Mouse (Mus musculus) forebrain, embryonic 14.5 days (tissue): ENCODE measurements around the gene Plekha6. TPM values are rescaled to one million over a fixed set of nuclear protein-coding genes. Genes with fewer than 3 reads are reported as not detected.

Experiments used
- ATAC-seq: fragments of 200-750 bp; cut with Nextera tagmentation; 2 replicates; pipeline ENCODE4 v1.8.0; 2017; ENCODE audit warnings: mild to moderate bottlenecking, moderate library complexity
- DNase-seq: peaks from one replicate; pipeline ENCODE4 v3.0.0-alpha.2; 2015; ENCODE audit warnings: low spot score
- H3K27ac ChIP-seq: fragments of 300-500 bp; sonication (generic); 2 replicates; pipeline ENCODE4 v1.5.1; 2014; ENCODE audit warnings: low read depth, mild to moderate bottlenecking, control low read depth, low read length, moderate library complexity
- H3K27me3 ChIP-seq: fragments of 300-500 bp; sonication (generic); replicated peaks from 2 replicates; pipeline ENCODE4 v1.6.1; 2014; ENCODE audit warnings: low read length, control low read depth, mixed read lengths; ENCODE audit not compliant: control insufficient read depth, insufficient read depth
- H3K36me3 ChIP-seq: fragments of 300-500 bp; sonication (generic); 2 replicates; pipeline ENCODE4 v1.6.1; 2014; ENCODE audit warnings: low read length, control low read depth; ENCODE audit not compliant: control insufficient read depth, insufficient read depth
- H3K4me1 ChIP-seq: fragments of 300-500 bp; sonication (generic); 2 replicates; pipeline ENCODE4 v1.6.1; 2014; ENCODE audit warnings: antibody characterized with exemption, low read length, control low read depth; ENCODE audit not compliant: control insufficient read depth, insufficient read depth
- H3K4me2 ChIP-seq: fragments of 300-500 bp; sonication (generic); 2 replicates; pipeline ENCODE4 v1.6.1; 2014; ENCODE audit warnings: mild to moderate bottlenecking, control low read depth, low read length
- H3K4me3 ChIP-seq: fragments of 300-500 bp; sonication (generic); 2 replicates; pipeline ENCODE4 v1.5.1; 2014; ENCODE audit warnings: low read depth, low read length, control low read depth
- H3K9ac ChIP-seq: fragments of 300-500 bp; sonication (generic); 2 replicates; pipeline ENCODE4 v1.6.1; 2014; ENCODE audit warnings: mild to moderate bottlenecking, low read length, control low read depth, moderate library complexity
- H3K9me3 ChIP-seq: fragments of 300-500 bp; sonication (generic); replicated peaks from 2 replicates; pipeline ENCODE4 v1.6.1; 2016; ENCODE audit warnings: low read length, control low read depth, mixed read lengths; ENCODE audit not compliant: control insufficient read depth
- WGBS: fragments of 180-500 bp; shearing (Covaris S2); extraction: QIAGEN DNeasy Blood & Tissue Kit; methylation state at CpG from one replicate; pipeline ENCODE4 v1.1.7; 2014; 5-methylcytosine and 5-hydroxymethylcytosine counted together
- polyA plus RNA-seq: library from polyadenylated mRNA; unstranded; fragments of >200 nt; fragmentation: Nextera tagmentation; extraction: Ambion mirVana; gene quantifications from 2 replicates; pipeline ENCODE4 v1.2.1, GENCODE M21; 2014

Plekha6 gene
- polyA plus RNA-seq, 1 experiment from 2014 or later: 7.3 TPM

GRCm38 (mm10) chr1:133159128-133159564 is 4.9 kb upstream of the Plekha6 start:
- Histone ChIP-seq H3K4me2 (0 out of 2 replicates have a peak overlapping the region, but pooled peaks have one; percentile 4), H3K4me1 (peaks cover 11% of the 10 kb centered on the region), H3K9me3 (no peaks in the 10 kb centered on the region), H3K9ac (no peak overlapping the region), H3K27ac (no peak overlapping the region; the same call in 1 of the 2 replicates), H3K27me3 (peaks cover 21% of the 10 kb centered on the region), H3K4me3 (no peak overlapping the region), H3K36me3 (no peaks in the 10 kb centered on the region)
- DNase-seq: peak; percentile 78
- ATAC-seq: no peak
- WGBS: 23% methylated on average over 7 of the region's 7 CpGs

- Histone ChIP-seq H3K4me1 (peaks cover 17% of the 10 kb centered on the region), H3K4me3 (no peak overlapping the region), H3K9me3 (no peaks in the 10 kb centered on the region), H3K27me3 (peaks cover 29% of the 10 kb centered on the region), H3K36me3 (no peaks in the 10 kb centered on the region), H3K27ac (no peak overlapping the region), H3K4me2 (no peak overlapping the region), H3K9ac (no peak overlapping the region)
- 59% methylated on average over 4 of the region's 4 CpGs for WGBS
- no peak for ATAC-seq
- DNase-seq: no peak
Measured at GRCm38 (mm10) chr1:133161559-133161958, 2.5 kb upstream of the Plekha6 start.

DNA sequence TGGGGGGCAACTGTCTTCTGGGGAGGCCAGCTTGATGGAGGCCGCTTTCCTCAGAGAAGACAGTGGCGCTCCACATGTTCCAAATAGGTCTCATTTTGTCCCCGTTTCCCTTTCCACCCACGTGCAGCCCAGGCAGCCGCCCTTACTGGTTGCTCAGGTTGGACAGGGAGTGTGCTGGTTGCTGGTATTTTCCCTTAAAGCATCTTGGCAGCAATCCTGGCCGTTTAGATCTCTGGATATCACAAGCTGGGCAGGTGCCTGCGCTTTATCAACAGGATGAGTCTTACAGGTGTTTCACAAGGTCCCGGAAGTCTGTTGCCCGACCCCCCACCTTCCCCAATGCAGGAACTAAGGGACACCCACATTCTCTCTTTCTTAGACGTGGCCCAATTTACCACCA is 2.0 kb upstream of the Plekha6 start:
- ATAC-seq (no peak), DNase-seq (no peak)
- H3K4me2 ChIP-seq: no peak overlapping the region
- H3K4me3 ChIP-seq: no peak overlapping the region
- H3K27me3 ChIP-seq: peaks cover 29% of the 10 kb centered on the region
- no peak overlapping the region for H3K9ac ChIP-seq
- no peak overlapping the region for H3K27ac ChIP-seq
- WGBS: 71% methylated on average over 10 of the region's 10 CpGs
- H3K9me3 ChIP-seq: no peaks in the 10 kb centered on the region
- no peaks in the 10 kb centered on the region for H3K36me3 ChIP-seq
- peaks cover 17% of the 10 kb centered on the region for H3K4me1 ChIP-seq

- DNase-seq (no peak), ATAC-seq (no peak)
- Histone ChIP-seq H3K27ac (no peak overlapping the region), H3K9ac (no peak overlapping the region), H3K27me3 (peaks cover 29% of the 10 kb centered on the region), H3K9me3 (no peaks in the 10 kb centered on the region), H3K4me2 (no peak overlapping the region), H3K4me1 (peaks cover 17% of the 10 kb centered on the region), H3K4me3 (no peak overlapping the region; the same call in 1 of the 2 replicates), H3K36me3 (no peaks in the 10 kb centered on the region)
- 63% methylated on average over 8 of the region's 8 CpGs for WGBS
Measured at GRCm38 (mm10) chr1:133162981-133163380, 1.0 kb upstream of the Plekha6 start.

GRCm38 (mm10) chr1:133164591-133165011 is 591 bp downstream of the Plekha6 start:
- H3K9me3 ChIP-seq: no peaks in the 10 kb centered on the region
- no peak overlapping the region; the same call in 1 of the 2 replicates for H3K9ac ChIP-seq
- ATAC-seq (no peak), DNase-seq (no peak)
- H3K27ac ChIP-seq: no peak overlapping the region
- H3K36me3 ChIP-seq: no peaks in the 10 kb centered on the region
- peaks cover 10% of the 10 kb centered on the region for H3K4me1 ChIP-seq
- peak overlapping the region; percentile 96 for H3K4me2 ChIP-seq
- WGBS: 4% methylated on average over 10 of the region's 10 CpGs
- peak overlapping the region; percentile 52 for H3K4me3 ChIP-seq
- peaks cover 29% of the 10 kb centered on the region for H3K27me3 ChIP-seq

- peaks cover 29% of the 10 kb centered on the region for H3K27me3 ChIP-seq
- H3K9ac ChIP-seq: no peak overlapping the region
Measured at GRCm38 (mm10) chr1:133165111-133165510, 1.1 kb downstream of the Plekha6 start.

DNA sequence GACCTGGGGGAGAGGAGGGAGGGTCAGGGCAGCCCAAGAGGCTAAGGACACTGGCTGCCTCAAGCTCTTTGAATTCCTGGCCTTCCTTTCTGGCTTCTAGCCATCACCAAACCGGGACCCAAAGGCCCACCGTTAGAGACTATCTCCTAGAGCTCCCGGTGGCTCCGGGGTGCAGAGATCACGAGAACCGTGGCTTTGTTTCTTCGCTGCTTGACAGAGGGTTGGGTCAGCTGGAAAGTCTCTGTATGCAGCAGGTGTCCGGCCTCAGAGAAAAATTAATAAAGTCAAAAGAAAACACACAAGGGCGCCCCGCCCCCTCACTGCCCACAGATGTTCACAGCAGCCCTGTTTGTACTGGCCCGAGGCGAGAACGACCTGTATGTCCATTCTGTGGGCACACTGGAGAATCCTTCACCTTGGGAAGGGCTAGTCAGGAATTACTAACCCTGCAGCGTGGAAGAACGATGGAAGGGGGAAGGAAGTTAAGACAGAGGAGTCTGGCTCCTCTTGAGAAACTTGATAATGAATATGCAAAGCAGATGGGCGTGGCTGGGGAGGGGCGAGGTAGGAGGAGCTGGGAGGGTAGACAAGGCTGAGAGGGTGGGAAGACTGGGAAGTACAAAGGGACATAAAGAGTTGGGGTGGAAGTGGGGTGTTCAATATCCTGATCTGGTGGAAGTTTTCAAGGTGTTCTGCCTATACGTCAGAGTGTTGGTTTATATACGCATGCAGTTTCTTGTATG is 4.5 kb downstream of the Plekha6 start:
- Histone ChIP-seq H3K4me1 (peaks cover 9% of the 10 kb centered on the region), H3K27me3 (peaks cover 14% of the 10 kb centered on the region), H3K9me3 (no peaks in the 10 kb centered on the region), H3K4me2 (no peak overlapping the region), H3K4me3 (no peak overlapping the region), H3K36me3 (no peaks in the 10 kb centered on the region), H3K9ac (no peak overlapping the region), H3K27ac (no peak overlapping the region)
- WGBS: 42% methylated on average over 19 of the region's 19 CpGs
- ATAC-seq (no peak), DNase-seq (no peak)

More at GRCm38 (mm10) chr1:133165111-133165510, 1.1 kb downstream of the Plekha6 start:
- H3K4me3 ChIP-seq: no peak overlapping the region
- DNase-seq (no peak), ATAC-seq (no peak)
- H3K36me3 ChIP-seq: no peaks in the 10 kb centered on the region
- 41% methylated on average over 11 of the region's 11 CpGs for WGBS
- peaks cover 10% of the 10 kb centered on the region for H3K4me1 ChIP-seq
- H3K27ac ChIP-seq: no peak overlapping the region
- H3K4me2 ChIP-seq: no peak overlapping the region
- no peaks in the 10 kb centered on the region for H3K9me3 ChIP-seq

DNA sequence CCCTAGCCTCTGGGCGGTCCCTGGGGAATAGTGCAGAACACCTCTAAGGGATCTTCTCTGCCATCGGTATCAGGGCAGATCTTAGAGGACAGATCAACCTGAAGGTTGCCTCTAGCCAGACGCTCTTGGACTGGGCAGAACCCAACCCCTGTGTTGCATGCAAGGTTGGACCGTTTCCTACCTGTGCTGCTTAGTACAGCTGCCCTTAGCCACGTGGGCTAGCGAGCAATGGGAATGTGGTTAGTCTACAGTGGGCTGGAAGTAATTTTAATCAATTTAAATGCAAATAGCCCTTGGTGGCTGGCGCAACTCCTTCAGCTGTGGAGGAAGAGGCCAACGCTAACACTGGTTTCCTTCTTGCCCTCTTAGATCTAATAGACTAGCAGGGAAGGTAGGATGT is 6.2 kb downstream of the Plekha6 start:
- 59% methylated on average over 8 of the region's 8 CpGs for WGBS
- H3K27me3 ChIP-seq: no peaks in the 10 kb centered on the region
- H3K4me1 ChIP-seq: no peaks in the 10 kb centered on the region
- H3K4me2 ChIP-seq: no peak overlapping the region
- no peak overlapping the region for H3K27ac ChIP-seq
- DNase-seq: no peak
- no peak overlapping the region for H3K4me3 ChIP-seq
- no peak for ATAC-seq
- no peaks in the 10 kb centered on the region for H3K9me3 ChIP-seq
- H3K36me3 ChIP-seq: no peaks in the 10 kb centered on the region
- no peak overlapping the region for H3K9ac ChIP-seq

- DNase-seq: no peak
- H3K27ac ChIP-seq: no peak overlapping the region
- no peak for ATAC-seq
- no peaks in the 10 kb centered on the region for H3K9me3 ChIP-seq
- H3K9ac ChIP-seq: no peak overlapping the region
- no peaks in the 10 kb centered on the region for H3K36me3 ChIP-seq
- H3K27me3 ChIP-seq: no peaks in the 10 kb centered on the region
- no peak overlapping the region for H3K4me2 ChIP-seq
- no peaks in the 10 kb centered on the region for H3K4me1 ChIP-seq
- no peak overlapping the region for H3K4me3 ChIP-seq
- 88% methylated on average over 9 of the region's 9 CpGs for WGBS
Measured at GRCm38 (mm10) chr1:133171357-133171756, 7.3 kb downstream of the Plekha6 start.
